Mouse (Mus musculus) cerebellum, adult (tissue): ENCODE data around the gene Rnf227.

ENCODE experiments used
- ATAC-seq: cut with Nextera tagmentation; 2 replicates; pipeline ENCODE4 v1.9.2; 2017; ENCODE audit warnings: mild to moderate bottlenecking, moderate library complexity, mixed read lengths; ENCODE audit not compliant: insufficient number of reproducible peaks, low FRiP score, low TSS enrichment

The Rnf227 gene

GRCm38 (mm10) chr11:69328517-69328916 is 11.7 kb upstream of the Rnf227 start:
- ATAC-seq: no peak

- ATAC-seq: no peak
Measured at GRCm38 (mm10) chr11:69331152-69331551, 9.1 kb upstream of the Rnf227 start.

- peak; percentile 45; the same call in 1 of the 2 replicates for ATAC-seq
Measured at GRCm38 (mm10) chr11:69331929-69332405, 8.3 kb upstream of the Rnf227 start.

- ATAC-seq: no peak
Measured at GRCm38 (mm10) chr11:69332713-69333253, 7.5 kb upstream of the Rnf227 start.

- ATAC-seq: no peak
Measured at GRCm38 (mm10) chr11:69333922-69334321, 6.3 kb upstream of the Rnf227 start.

GRCm38 (mm10) chr11:69334796-69335195 is 5.5 kb upstream of the Rnf227 start:
- ATAC-seq: no peak

- no peak for ATAC-seq
Measured at GRCm38 (mm10) chr11:69346441-69346840, 6.2 kb downstream of the Rnf227 start.

- ATAC-seq: no peak
Measured at GRCm38 (mm10) chr11:69356544-69356943, 16.3 kb downstream of the Rnf227 start.

GRCm38 (mm10) chr11:69357690-69358089 is 17.4 kb downstream of the Rnf227 start:
- no peak for ATAC-seq

- no peak for ATAC-seq
Measured at GRCm38 (mm10) chr11:69362021-69362420, 21.8 kb downstream of the Rnf227 start.

GRCm38 (mm10) chr11:69362479-69362878 is 22.2 kb downstream of the Rnf227 start:
- ATAC-seq: no peak

GRCm38 (mm10) chr11:69364376-69364775 is 24.1 kb downstream of the Rnf227 start:
- no peak for ATAC-seq

GRCm38 (mm10) chr11:69364910-69365309 is 24.6 kb downstream of the Rnf227 start:
- 0 out of 2 replicates have a peak, but pooled peaks have one; percentile 37 for ATAC-seq

- ATAC-seq: no peak
Measured at GRCm38 (mm10) chr11:69365722-69366121, 25.5 kb downstream of the Rnf227 start.

GRCm38 (mm10) chr11:69366157-69366854 is 26.0 kb downstream of the Rnf227 start:
- ATAC-seq: no peak

GRCm38 (mm10) chr11:69366855-69367615 is 26.8 kb downstream of the Rnf227 start:
- no peak for ATAC-seq

- no peak for ATAC-seq
Measured at GRCm38 (mm10) chr11:69367616-69368355, 27.5 kb downstream of the Rnf227 start.

- ATAC-seq: no peak
Measured at GRCm38 (mm10) chr11:69368356-69369214, 28.3 kb downstream of the Rnf227 start.

- no peak for ATAC-seq
Measured at GRCm38 (mm10) chr11:69369215-69369989, 29.1 kb downstream of the Rnf227 start, which contains the start of gene Chd3. Gene Chd3, minus strand, starts transcription at chr11:69369406.
